Mouse (Mus musculus) hindbrain, postnatal 0 days (tissue): ENCODE measurements around the gene Pnpla2. TPM values are rescaled to one million over a fixed set of nuclear protein-coding genes. Genes with fewer than 3 reads are reported as not detected.
A peak's percentile ranks its signal among the peaks of the same experiment; 100 is the strongest.

Source experiments
- ATAC-seq: fragments of 200-750 bp; cut with Nextera tagmentation; 2 replicates; pipeline ENCODE4 v1.8.0; 2017; ENCODE audit warnings: mild to moderate bottlenecking, moderate TSS enrichment, moderate library complexity
- DNase-seq: peaks from one replicate; pipeline ENCODE4 v3.0.0-alpha.2; 2015; ENCODE audit warnings: low spot score
- H3K27ac ChIP-seq: fragments of 300-500 bp; sonication (generic); 2 replicates; pipeline ENCODE4 v1.5.1; 2014; ENCODE audit warnings: mild to moderate bottlenecking
- H3K27me3 ChIP-seq: fragments of 300-500 bp; sonication (generic); 2 replicates; pipeline ENCODE4 v1.6.1; 2014; ENCODE audit warnings: low read length, mixed read lengths; ENCODE audit not compliant: insufficient read depth
- H3K36me3 ChIP-seq: fragments of 300-500 bp; sonication (generic); 2 replicates; pipeline ENCODE4 v1.6.1; 2014; ENCODE audit warnings: low read length, mixed read lengths; ENCODE audit not compliant: insufficient read depth
- H3K4me1 ChIP-seq: fragments of 300-500 bp; sonication (generic); 2 replicates; pipeline ENCODE4 v1.6.1; 2014; ENCODE audit warnings: antibody characterized with exemption, low read length, mixed read lengths; ENCODE audit not compliant: insufficient read depth
- H3K4me2 ChIP-seq: fragments of 300-500 bp; sonication (generic); 2 replicates; pipeline ENCODE4 v1.6.1; 2014; ENCODE audit warnings: low read depth, mild to moderate bottlenecking, low read length, moderate library complexity, mixed read lengths
- H3K4me3 ChIP-seq: fragments of 300-500 bp; sonication (generic); 2 replicates; pipeline ENCODE4 v1.5.1; 2014; ENCODE audit warnings: low read length
- H3K9ac ChIP-seq: fragments of 300-500 bp; sonication (generic); replicated peaks from 2 replicates; pipeline ENCODE4 v1.6.1; 2014; ENCODE audit warnings: mild to moderate bottlenecking, low read length, moderate library complexity, mixed read lengths
- H3K9me3 ChIP-seq: fragments of 300-500 bp; sonication (generic); 2 replicates; pipeline ENCODE4 v1.6.1; 2016; ENCODE audit warnings: low read length, mixed read lengths
- CTCF ChIP-seq: IDR thresholded peaks from 2 replicates; pipeline ENCODE4 v1.5.1; 2016; ENCODE audit warnings: antibody characterized with exemption, control low read depth, low read depth
- WGBS: fragments of 180-500 bp; shearing (Covaris S2); extraction: QIAGEN DNeasy Blood & Tissue Kit; methylation state at CpG from one replicate; pipeline ENCODE4 v1.1.7; 2014; 5-methylcytosine and 5-hydroxymethylcytosine counted together
- polyA plus RNA-seq: library from polyadenylated mRNA; unstranded; fragments of >200 nt; fragmentation: Nextera tagmentation; extraction: Ambion mirVana; gene quantifications from 2 replicates; pipeline ENCODE4 v1.2.1, GENCODE M21; 2015
- total RNA-seq: library from RNA; depleted of rRNA; stranded (reverse); fragments of >200 nt; gene quantifications from 2 replicates; pipeline ENCODE4 v1.2.3, GENCODE M21; 2014

Gene Pnpla2
- total and polyA plus RNA-seq, 2 experiments from 2014 or later: 8.5 to 22.4 TPM

DNA sequence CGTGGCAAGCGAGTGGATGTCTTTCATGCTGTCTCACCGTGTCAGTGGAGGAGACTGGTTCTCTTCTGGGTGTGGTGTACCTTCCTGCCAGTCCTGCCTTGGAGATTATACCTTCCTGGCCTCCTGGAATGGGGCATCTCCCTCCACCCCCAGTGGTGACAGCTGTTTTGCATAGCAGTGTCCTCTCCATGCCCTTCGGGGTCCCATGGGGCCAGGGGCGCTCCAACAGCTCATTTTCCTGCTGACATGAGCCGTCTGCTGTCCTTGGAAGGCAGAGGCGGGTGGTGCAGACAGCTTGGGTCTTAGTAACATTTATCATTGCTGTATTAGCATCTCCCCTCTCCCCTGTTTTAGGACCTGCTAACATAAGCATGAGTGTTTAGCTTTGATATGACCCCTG lies 32.1 kb downstream of the Pnpla2 start:
- Histone ChIP-seq H3K27ac (no peak overlapping the region), H3K36me3 (peaks cover under 1% of the 10 kb centered on the region), H3K27me3 (no peaks in the 10 kb centered on the region), H3K9me3 (no peaks in the 10 kb centered on the region), H3K9ac (no peak overlapping the region), H3K4me1 (peaks cover 9% of the 10 kb centered on the region), H3K4me2 (no peak overlapping the region), H3K4me3 (no peak overlapping the region)
- 64% methylated on average over 7 of the region's 7 CpGs for WGBS
- ATAC-seq: no peak
- no peak for TF ChIP-seq CTCF
- DNase-seq: no peak

DNA sequence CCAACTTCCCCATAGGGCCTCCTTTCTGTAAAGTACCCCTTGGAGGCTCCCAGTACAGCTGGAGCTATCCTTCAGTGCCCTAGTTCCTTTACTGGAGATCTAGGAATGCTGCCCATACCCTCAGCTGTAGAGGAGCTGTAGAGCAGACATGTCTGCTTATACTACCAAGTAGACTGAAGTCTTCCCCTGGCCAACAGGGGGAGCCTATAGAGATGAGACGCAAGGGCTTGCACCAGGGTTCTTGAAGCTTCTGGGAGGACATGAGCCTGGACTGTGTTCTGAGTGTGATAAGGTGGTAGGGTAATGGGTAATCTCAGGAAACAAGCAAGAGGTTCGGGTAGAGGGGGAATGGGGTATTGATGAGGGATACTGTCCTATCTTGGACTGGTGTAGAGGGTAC lies 36.2 kb downstream of the Pnpla2 start:
- Histone ChIP-seq H3K9ac (no peak overlapping the region), H3K4me3 (no peak overlapping the region), H3K4me1 (no peaks in the 10 kb centered on the region), H3K4me2 (no peak overlapping the region), H3K27me3 (no peaks in the 10 kb centered on the region), H3K9me3 (no peaks in the 10 kb centered on the region), H3K27ac (no peak overlapping the region), H3K36me3 (peaks cover 10% of the 10 kb centered on the region)
- 82% methylated on average over 2 of the region's 2 CpGs for WGBS
- ATAC-seq: no peak
- DNase-seq: no peak
- TF ChIP-seq CTCF: peak; percentile 36

DNA sequence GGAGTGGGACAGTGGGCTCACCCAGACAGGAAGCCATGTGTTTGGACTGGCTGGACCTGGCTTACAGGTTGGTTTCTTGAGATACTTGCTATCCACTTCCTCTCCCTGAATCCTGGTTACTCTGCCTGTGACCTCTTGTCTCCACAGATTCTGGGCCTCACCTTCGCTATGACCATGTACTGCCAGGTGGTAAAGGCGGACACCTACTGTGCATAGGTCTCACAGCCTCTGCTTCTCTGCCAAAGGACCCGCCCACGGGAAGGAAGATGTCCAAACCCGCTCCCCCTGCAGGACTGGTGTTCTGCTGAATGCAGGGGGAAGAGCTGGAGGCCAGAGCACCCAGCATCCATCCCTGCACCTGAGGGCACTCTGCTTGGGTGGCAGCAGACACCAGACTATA lies 37.7 kb downstream of the Pnpla2 start:
- H3K27me3 ChIP-seq: no peaks in the 10 kb centered on the region
- 88% methylated on average over 5 of the region's 5 CpGs for WGBS
- peaks cover 10% of the 10 kb centered on the region for H3K36me3 ChIP-seq
- H3K9ac ChIP-seq: no peak overlapping the region
- no peaks in the 10 kb centered on the region for H3K4me1 ChIP-seq
- no peak overlapping the region for H3K27ac ChIP-seq
- no peak for TF ChIP-seq CTCF
- H3K4me2 ChIP-seq: no peak overlapping the region
- no peak overlapping the region for H3K4me3 ChIP-seq
- ATAC-seq (no peak), DNase-seq (no peak)
- H3K9me3 ChIP-seq: no peaks in the 10 kb centered on the region

DNA sequence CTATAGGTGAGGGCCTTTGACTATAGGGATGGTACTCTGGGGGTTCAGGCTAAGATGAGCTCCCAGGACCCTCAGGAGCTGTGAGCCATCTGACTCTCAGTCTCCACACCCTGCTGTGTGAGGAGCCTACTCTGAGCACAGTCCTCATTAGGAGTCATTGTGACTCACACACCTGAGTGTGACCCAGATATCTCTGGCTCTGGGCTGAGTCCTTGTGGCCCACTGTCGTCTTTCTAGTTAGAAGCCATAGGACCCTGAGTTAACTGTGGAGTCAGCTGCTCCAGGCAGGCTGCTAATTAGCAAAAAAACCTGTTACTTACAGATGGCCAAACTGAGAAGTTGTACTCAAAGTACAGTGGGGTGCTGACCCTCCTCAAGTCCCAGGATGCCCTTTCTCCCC lies 38.7 kb downstream of the Pnpla2 start:
- Histone ChIP-seq H3K27me3 (no peaks in the 10 kb centered on the region), H3K4me3 (no peak overlapping the region), H3K36me3 (peaks cover 10% of the 10 kb centered on the region), H3K4me1 (no peaks in the 10 kb centered on the region), H3K9me3 (no peaks in the 10 kb centered on the region), H3K9ac (no peak overlapping the region), H3K27ac (no peak overlapping the region), H3K4me2 (no peak overlapping the region)
- DNase-seq (no peak), ATAC-seq (no peak)
- TF ChIP-seq CTCF: no peak
- WGBS: 72% methylated on average over 1 of the region's 1 CpGs

DNA sequence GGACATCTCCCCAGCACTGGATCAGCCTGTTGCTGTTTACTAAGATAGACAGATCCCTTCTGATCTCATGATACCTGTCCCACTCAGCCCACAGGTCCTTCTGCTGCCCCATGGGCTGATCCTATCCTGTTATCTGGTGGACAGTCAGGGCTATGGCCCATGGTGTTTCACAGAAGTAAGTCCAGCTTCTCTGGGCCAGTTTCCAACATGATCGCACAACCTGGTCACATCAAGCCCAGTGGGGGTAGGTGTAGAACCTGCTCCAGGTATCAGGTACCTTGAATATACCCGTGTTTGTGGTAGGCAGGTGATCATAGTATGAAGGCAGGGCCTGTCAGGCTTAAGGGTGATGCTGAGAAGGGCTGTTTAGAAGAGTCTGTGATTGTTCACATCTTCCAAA lies 40.4 kb downstream of the Pnpla2 start:
- 81% methylated on average over 2 of the region's 2 CpGs for WGBS
- Histone ChIP-seq H3K27ac (no peak overlapping the region), H3K36me3 (peaks cover 16% of the 10 kb centered on the region), H3K27me3 (no peaks in the 10 kb centered on the region), H3K9me3 (no peaks in the 10 kb centered on the region), H3K4me1 (no peaks in the 10 kb centered on the region), H3K4me2 (no peak overlapping the region), H3K4me3 (no peak overlapping the region), H3K9ac (no peak overlapping the region)
- TF ChIP-seq CTCF: no peak
- ATAC-seq (no peak), DNase-seq (no peak)

DNA sequence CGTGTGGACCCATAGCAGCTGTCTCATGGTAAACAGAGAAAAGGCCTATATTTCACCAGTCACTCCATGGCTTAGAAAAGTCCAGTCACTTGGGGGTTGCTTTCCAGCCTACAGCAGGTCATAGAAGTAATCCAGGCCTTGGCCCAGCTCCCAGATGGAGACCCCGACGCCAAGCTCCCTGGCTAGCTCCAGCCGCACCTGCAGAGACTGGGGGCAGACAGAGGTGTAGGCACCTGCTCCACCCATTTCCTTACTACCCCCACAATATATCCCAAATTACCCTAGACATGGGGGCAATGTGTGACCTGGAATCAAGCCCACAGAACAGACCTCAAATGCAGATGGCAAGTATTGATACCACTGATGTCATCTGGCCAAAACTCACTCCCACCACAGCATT lies 40.9 kb downstream of the Pnpla2 start:
- WGBS: 75% methylated on average over 4 of the region's 4 CpGs
- DNase-seq (no peak), ATAC-seq (no peak)
- H3K4me1 ChIP-seq: no peaks in the 10 kb centered on the region
- H3K36me3 ChIP-seq: peaks cover 16% of the 10 kb centered on the region
- TF ChIP-seq CTCF: no peak
- H3K27ac ChIP-seq: no peak overlapping the region
- H3K4me3 ChIP-seq: no peak overlapping the region
- H3K4me2 ChIP-seq: no peak overlapping the region
- H3K27me3 ChIP-seq: no peaks in the 10 kb centered on the region
- no peaks in the 10 kb centered on the region for H3K9me3 ChIP-seq
- no peak overlapping the region for H3K9ac ChIP-seq

DNA sequence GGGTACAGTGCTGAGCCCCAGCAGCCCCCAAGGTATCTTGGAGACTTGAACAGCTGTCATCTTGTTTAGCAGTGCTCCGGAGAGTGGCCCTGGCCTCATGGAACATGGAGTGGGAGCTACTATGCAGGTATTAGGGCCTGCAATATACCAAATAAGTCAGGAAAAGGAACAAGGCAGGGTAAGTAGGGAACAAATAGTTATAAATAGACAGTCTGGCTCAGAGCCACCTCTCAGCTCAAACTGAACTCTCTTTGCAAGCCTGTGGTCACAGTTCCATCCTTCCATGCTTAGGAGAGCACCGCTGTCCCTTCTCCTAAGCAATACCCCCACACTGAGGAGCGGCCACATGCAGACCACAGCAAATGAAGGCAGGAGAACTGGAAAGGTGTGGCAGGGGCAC lies 42.6 kb downstream of the Pnpla2 start:
- Histone ChIP-seq H3K27ac (no peak overlapping the region), H3K9ac (no peak overlapping the region), H3K4me2 (no peak overlapping the region), H3K9me3 (no peaks in the 10 kb centered on the region), H3K4me1 (no peaks in the 10 kb centered on the region), H3K27me3 (no peaks in the 10 kb centered on the region), H3K36me3 (peaks cover 11% of the 10 kb centered on the region; the same call in 1 of the 2 replicates), H3K4me3 (no peak overlapping the region)
- no peak for ATAC-seq
- 97% methylated on average over 3 of the region's 3 CpGs for WGBS
- DNase-seq: no peak
- no peak for TF ChIP-seq CTCF
